ENCODE assay signal across 8 mouse cellular contexts in the genomic region with DNA sequence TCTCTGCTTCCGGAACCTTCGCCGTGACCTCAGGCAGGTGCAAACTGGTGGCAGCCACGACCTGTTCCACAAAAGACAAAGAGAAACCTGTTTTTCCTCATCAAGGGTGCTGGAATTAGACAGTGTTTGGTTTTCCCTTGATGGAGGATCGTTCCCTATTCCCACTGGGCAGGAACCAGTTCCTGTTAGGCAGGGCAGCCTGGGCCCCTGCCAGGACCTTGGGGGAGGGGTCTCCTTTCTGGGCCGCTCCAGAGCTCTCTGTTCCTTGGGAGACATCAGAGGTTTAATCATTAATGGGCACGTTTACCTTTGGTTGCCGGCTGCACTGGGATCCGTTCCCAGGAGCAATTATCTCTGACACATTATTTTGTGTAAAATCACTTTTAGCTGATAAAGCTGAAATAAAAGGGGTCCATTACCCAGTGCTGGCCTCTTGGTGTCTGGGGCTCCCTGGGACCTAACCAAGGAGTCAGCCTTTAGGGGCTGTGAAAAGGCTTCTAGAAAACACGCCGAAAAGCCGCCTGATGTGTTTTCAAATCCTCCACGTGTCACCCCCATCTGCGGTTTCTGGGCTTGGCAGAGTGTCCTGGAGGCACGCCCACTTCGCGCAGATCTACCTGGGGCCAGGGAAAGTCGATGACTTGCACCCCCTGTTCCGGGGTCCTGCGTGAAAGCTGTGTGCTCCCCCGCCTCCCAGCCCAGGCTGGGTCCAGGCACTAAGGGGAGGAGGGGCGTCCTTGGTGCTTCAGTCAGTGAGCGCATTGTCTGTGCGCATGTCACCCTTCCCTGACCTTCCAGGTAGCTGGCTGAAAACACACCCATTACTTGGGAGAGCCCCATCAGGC. TPM values are rescaled to one million over a fixed set of nuclear protein-coding genes. Genes with fewer than 3 reads are reported as not detected.
A peak's percentile ranks its signal among the peaks of the same experiment; 100 is the strongest.
DNase-seq lines count a peak whose midpoint lies in the region; ATAC-seq lines count a peak whose summit lies in the region.

No protein-coding gene starts in this region.

- no peaks in the 10 kb centered on the region for H3K27me3 ChIP-seq in heart, embryonic 16.5 days (ENCODE audit: control insufficient read depth, insufficient read depth, low read length)
- H3K27me3 ChIP-seq in stomach, embryonic 15.5 days (replicated peaks) = no peaks in the 10 kb centered on the region

- DNase-seq in heart, adult 11 months = peak; percentile 94
- no peak for DNase-seq in heart, adult 8-10 months (ENCODE audit: low spot score)
- peak; percentile 42 for DNase-seq in Muller cell, postnatal 12 days (ENCODE audit: inconsistent ontology term)
- peak; percentile 34 for DNase-seq in liver
- no peak for DNase-seq in embryo, embryonic 10.5 days (ENCODE audit: low spot score)

- H3K4me2 ChIP-seq in heart, embryonic 16.5 days (ENCODE audit: low read depth, low read length) = no peak overlapping the region
- peak overlapping the region; percentile 42 for H3K4me2 ChIP-seq in stomach, embryonic 15.5 days

- peaks cover 41% of the 10 kb centered on the region for H3K4me1 ChIP-seq in heart, embryonic 16.5 days (ENCODE audit: control insufficient read depth, insufficient read depth, low read length)
- peaks cover 45% of the 10 kb centered on the region for H3K4me1 ChIP-seq in stomach, embryonic 15.5 days

- peak overlapping the region; percentile 28; the same call in 1 of the 2 replicates for H3K27ac ChIP-seq in heart, embryonic 16.5 days (ENCODE audit: low read length)
- peak overlapping the region; percentile 97 for H3K27ac ChIP-seq in stomach, embryonic 15.5 days

- H3K9me3 ChIP-seq in heart, embryonic 16.5 days (replicated peaks; ENCODE audit: control insufficient read depth, low read length) = no peaks in the 10 kb centered on the region
- no peaks in the 10 kb centered on the region for H3K9me3 ChIP-seq in stomach, embryonic 15.5 days

- H3K4me3 ChIP-seq in heart, embryonic 16.5 days (ENCODE audit: low read length) = no peak overlapping the region
- no peak overlapping the region for H3K4me3 ChIP-seq in stomach, embryonic 15.5 days (replicated peaks)

- 43% methylated on average over 24 of the region's 24 CpGs for WGBS in heart, embryonic 16.5 days
- WGBS in stomach, embryonic 15.5 days = 22% methylated on average over 24 of the region's 24 CpGs

- no peaks in the 10 kb centered on the region for H3K36me3 ChIP-seq in heart, embryonic 16.5 days (ENCODE audit: control insufficient read depth, insufficient read depth)
- no peaks in the 10 kb centered on the region for H3K36me3 ChIP-seq in stomach, embryonic 15.5 days

- 0 out of 2 replicates have a peak, but pooled peaks have one; percentile 19 for ATAC-seq in heart, embryonic 16.5 days (replicated peaks; ENCODE audit: extremely low read depth, insufficient read depth, low FRiP score)
- ATAC-seq in stomach, embryonic 15.5 days (ENCODE audit: insufficient read depth, low FRiP score, low read depth) = peak; percentile 88
- ATAC-seq in monocyte, adult 5-6 weeks (replicated peaks; ENCODE audit: insufficient number of reproducible peaks, low FRiP score, low TSS enrichment, poor library complexity, severe bottlenecking) = no peak

- H3K9ac ChIP-seq in heart, embryonic 16.5 days (ENCODE audit: low read length) = no peak overlapping the region
- H3K9ac ChIP-seq in stomach, embryonic 15.5 days = no peak overlapping the region

RNA-seq across cellular contexts. Expression of a gene that starts 29.0 kb away (rescaled TPM):
- 10 to 100 TPM; 16.7 to 20.8 (median 18.6) TPM for total RNA-seq in heart, adult 8-10 months (2022)
- polyA plus RNA-seq in heart, embryonic 16.5 days (2015; fragmentation: Nextera tagmentation; extraction: Ambion mirVana) = 11.2 and 13.6 TPM in 2 replicates
- 22.8 and 22.9 TPM in 2 replicates for polyA plus RNA-seq in stomach, embryonic 15.5 days (2015; fragmentation: Nextera tagmentation; extraction: Ambion mirVana)
- total RNA-seq in monocyte, adult 5-6 weeks (2017) = 9.8 to 19.1 TPM (median 12.6 TPM) in 3 replicates

RNA-seq across cellular contexts. Expression of a gene that starts 29.8 kb away (rescaled TPM):
- total RNA-seq in heart, adult 8-10 months (2022) = 1,000 to 10,000 TPM; 1,302 to 1,352 (median 1,330) TPM
- polyA plus RNA-seq in heart, embryonic 16.5 days (2015; fragmentation: Nextera tagmentation; extraction: Ambion mirVana) = 1,449 and 1,610 TPM in 2 replicates
- 711 and 748 TPM in 2 replicates for polyA plus RNA-seq in stomach, embryonic 15.5 days (2015; fragmentation: Nextera tagmentation; extraction: Ambion mirVana)
- total RNA-seq in monocyte, adult 5-6 weeks (2017) = 289 to 531 TPM (median 434 TPM) in 3 replicates

RNA-seq across cellular contexts. Expression of a gene that starts 34.4 kb away (rescaled TPM):
- total RNA-seq in heart, adult 8-10 months (2022) = under 1 TPM; 0.05 to 0.50 (median 0.29) TPM
- polyA plus RNA-seq in heart, embryonic 16.5 days (2015; fragmentation: Nextera tagmentation; extraction: Ambion mirVana) = 0.16 and 0.19 TPM in 2 replicates
- polyA plus RNA-seq in stomach, embryonic 15.5 days (2015; fragmentation: Nextera tagmentation; extraction: Ambion mirVana) = 0.23 and 0.27 TPM in 2 replicates
- 0.29 TPM in 1 of 3 replicates, not detected in the others for total RNA-seq in monocyte, adult 5-6 weeks (2017)

RNA-seq across cellular contexts. Expression of a gene that starts 44.2 kb away (rescaled TPM):
- total RNA-seq in heart, adult 8-10 months (2022) = under 1 TPM; 0.29 to 0.41 (median 0.33) TPM
- 0.41 and 0.84 TPM in 2 replicates for polyA plus RNA-seq in heart, embryonic 16.5 days (2015; fragmentation: Nextera tagmentation; extraction: Ambion mirVana)
- not detected in 2 replicates for polyA plus RNA-seq in stomach, embryonic 15.5 days (2015; fragmentation: Nextera tagmentation; extraction: Ambion mirVana)
- total RNA-seq in monocyte, adult 5-6 weeks (2017) = not detected in 3 replicates

Comparison
In these comparisons a context has a peak if more than half of its experiments do, and no peak if none do; other contexts are left out.
1. DNase-seq: peak in heart, adult 11 months (single experiment), Muller cell, postnatal 12 days (single experiment) and liver (single experiment); none in heart, adult 8-10 months (single experiment) and embryo, embryonic 10.5 days (single experiment).